Mouse (Mus musculus): ENCODE measurements at regions not wholly inside any gene's neighbourhood (a gene's known extent, or its start where the extent isn't known, plus 50 kb on each side); places are given as distances from the start of the nearest gene placed in this dataset.
"Not testable (repeated sequence)": the region's sequence is repeated elsewhere in the genome, so short reads cannot be mapped to it uniquely, and the experiment has no call there.

DNA sequence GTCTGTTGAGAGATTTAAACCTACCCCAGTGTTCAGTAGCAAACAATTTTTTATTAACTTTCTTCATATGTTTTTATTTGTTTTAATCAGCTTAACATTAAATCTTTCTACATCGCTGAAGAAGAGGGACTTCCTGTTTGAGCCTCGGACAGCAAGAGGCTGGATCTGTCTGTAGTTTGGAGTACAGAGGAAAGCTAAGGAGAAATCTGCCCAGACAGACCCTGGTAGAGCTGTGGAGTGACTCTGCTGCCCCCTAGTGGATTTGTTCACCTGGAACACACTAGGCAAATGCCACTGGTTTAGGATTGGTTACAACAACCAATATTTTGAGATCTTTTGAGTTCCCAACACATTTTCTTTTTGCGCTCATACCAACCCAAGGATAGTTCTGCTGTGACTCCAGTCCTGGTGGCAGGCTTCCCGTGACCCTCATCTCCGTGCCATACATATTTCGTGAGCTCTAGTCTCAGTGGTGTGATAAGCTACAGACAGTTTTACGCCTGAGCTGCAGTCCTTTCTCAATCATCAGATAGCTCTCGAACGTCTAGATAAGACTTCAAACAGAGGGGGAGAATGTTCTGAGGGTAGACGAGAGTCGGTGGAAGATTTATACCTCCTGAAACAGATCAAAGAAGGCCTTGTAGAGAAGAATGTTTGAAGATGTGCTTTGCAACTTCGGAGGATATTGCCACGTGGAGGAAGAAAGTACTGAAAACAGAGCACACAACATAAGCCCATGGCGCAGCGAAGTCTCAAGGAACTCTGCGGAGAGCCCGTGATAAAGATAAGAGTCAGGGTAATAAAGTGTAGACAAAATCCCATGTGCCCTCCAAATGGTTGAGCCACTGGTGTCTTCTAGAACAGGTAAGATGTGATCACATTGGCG is 119.0 kb upstream of the Nabp1 start:
- no peak overlapping the region for H3K27ac ChIP-seq
- H3K36me3 ChIP-seq (ENCODE audit: inconsistent target), result no peaks in the 10 kb centered on the region
- no peak overlapping the region for H3K4me3 ChIP-seq (ENCODE audit: inconsistent target)
- 32% methylated on average over 17 of the region's 18 CpGs for WGBS (ENCODE audit: missing documents)
- H3K79me2 ChIP-seq (ENCODE audit: inconsistent target), result no peaks in the 10 kb centered on the region

DNA sequence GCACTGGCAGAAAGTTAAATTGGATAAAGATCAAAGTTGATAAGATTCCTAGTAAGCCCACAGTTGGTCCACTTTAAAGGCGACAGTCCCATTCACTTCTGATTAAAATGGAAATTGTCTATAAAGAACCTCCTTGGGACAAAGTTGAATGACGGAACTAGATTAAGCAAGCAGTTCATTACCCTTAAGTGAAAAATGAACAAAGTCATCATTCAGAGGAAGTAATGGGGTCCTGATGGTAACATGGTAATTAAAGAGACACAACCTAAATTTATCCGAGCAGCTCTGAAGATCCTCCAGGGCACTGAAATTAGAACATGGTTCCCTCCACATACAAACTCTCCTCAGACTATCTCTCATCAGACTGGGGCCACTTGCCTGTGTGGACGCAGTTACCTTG is 116.4 kb upstream of the Nabp1 start:
- no peaks in the 10 kb centered on the region for H3K79me2 ChIP-seq (ENCODE audit: inconsistent target)
- 37% methylated on average over 4 of the region's 4 CpGs for WGBS (ENCODE audit: missing documents)
- H3K4me3 ChIP-seq (ENCODE audit: inconsistent target), result no peak overlapping the region
- H3K36me3 ChIP-seq (ENCODE audit: inconsistent target), result no peaks in the 10 kb centered on the region
- H3K27ac ChIP-seq, result no peak overlapping the region

GRCm38 (mm10) chr1:51593621-51594441 is 115.6 kb upstream of the Nabp1 start:
- Histone ChIP-seq H3K79me2 (ENCODE audit: inconsistent target) (no peaks in the 10 kb centered on the region), H3K27ac (0 out of 2 replicates have a peak overlapping the region, but pooled peaks have one; percentile 13), H3K36me3 (ENCODE audit: inconsistent target) (no peaks in the 10 kb centered on the region), H3K4me3 (ENCODE audit: inconsistent target) (no peak overlapping the region)
- 45% methylated on average over 10 of the region's 10 CpGs for WGBS (ENCODE audit: missing documents)

DNA sequence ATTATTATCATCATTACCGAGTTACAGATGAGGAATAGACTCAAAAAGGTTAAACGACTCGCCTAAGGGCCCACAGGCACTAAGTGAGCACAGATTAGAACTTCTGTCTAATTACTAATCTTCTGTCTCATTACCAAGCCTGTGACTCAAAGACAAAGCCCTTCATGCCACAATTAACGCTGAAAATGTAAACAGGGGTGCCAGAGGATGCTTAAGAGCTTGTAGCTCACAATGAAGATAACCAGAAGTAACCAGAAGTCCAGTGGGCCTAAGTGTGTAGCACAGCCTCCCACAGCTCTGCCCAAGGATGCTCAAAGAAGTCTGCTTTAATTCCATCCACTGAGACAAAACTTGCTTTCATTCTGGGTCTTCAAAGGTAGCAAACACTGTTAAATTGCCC is 113.7 kb upstream of the Nabp1 start:
- Histone ChIP-seq H3K27ac (no peak overlapping the region), H3K36me3 (ENCODE audit: inconsistent target) (no peaks in the 10 kb centered on the region), H3K4me3 (ENCODE audit: inconsistent target) (no peak overlapping the region), H3K79me2 (ENCODE audit: inconsistent target) (no peaks in the 10 kb centered on the region)
- 81% methylated on average over 4 of the region's 4 CpGs for WGBS (ENCODE audit: missing documents)

DNA sequence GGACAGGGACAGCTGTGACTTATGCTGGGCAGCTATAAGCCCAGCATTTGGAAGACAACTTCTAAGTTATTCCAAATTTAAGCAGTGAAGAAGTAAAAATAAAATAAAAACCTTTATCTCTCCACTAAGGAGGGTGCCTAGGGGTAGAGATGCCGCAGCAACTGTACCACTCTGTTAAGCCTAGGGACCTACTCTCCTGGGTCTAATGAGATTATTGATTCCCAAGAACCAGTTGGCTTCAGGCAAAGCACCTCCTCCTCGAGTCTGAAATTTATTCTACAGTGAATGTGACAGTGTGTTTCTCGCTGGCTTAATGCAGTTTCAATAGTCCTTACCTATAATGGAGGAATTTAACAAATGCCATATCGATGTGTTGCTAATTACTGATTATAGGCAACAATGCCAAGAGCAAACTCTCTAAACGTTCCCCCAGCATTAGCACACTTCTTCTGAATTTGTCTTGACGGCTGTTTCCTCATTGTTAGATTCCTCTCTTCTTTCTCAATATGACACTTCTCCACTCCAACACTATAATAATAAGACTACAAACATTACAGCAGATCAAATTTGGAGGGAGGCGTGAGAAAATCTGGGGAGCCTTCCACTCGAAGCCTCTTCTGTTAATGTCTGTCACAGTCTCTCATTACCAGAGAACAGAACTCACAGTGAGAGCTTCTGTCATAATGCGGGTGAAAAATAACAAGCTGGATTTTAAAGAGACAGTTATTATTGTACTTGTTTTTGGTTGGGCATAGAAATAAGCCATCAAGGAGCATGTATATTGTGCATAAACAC is 112.6 kb upstream of the Nabp1 start:
- 84% methylated on average over 9 of the region's 9 CpGs for WGBS (ENCODE audit: missing documents)
- H3K79me2 ChIP-seq (ENCODE audit: inconsistent target), result no peaks in the 10 kb centered on the region

GRCm38 (mm10) chr1:51584925-51585424 is 106.8 kb upstream of the Nabp1 start:
- 6% methylated on average over 3 of the region's 3 CpGs for WGBS (ENCODE audit: missing documents)
- Histone ChIP-seq H3K27ac (no peak overlapping the region), H3K4me3 (ENCODE audit: inconsistent target) (no peak overlapping the region)

More for the DNA sequence above, 112.6 kb upstream of the Nabp1 start:
- H3K4me3 ChIP-seq (ENCODE audit: inconsistent target), result no peak overlapping the region
- H3K27ac ChIP-seq, result no peak overlapping the region
- no peaks in the 10 kb centered on the region for H3K36me3 ChIP-seq (ENCODE audit: inconsistent target)

GRCm38 (mm10) chr1:51583871-51584270 is 105.6 kb upstream of the Nabp1 start:
- no peaks in the 10 kb centered on the region for H3K36me3 ChIP-seq (ENCODE audit: inconsistent target)
- no peak overlapping the region for H3K4me3 ChIP-seq (ENCODE audit: inconsistent target)
- WGBS (ENCODE audit: missing documents), result 98% methylated on average over 3 of the region's 4 CpGs
- H3K27ac ChIP-seq, result no peak overlapping the region
- H3K79me2 ChIP-seq (ENCODE audit: inconsistent target), result no peaks in the 10 kb centered on the region

More at GRCm38 (mm10) chr1:51584925-51585424, 106.8 kb upstream of the Nabp1 start:
- Histone ChIP-seq H3K79me2 (ENCODE audit: inconsistent target) (no peaks in the 10 kb centered on the region), H3K36me3 (ENCODE audit: inconsistent target) (no peaks in the 10 kb centered on the region)

GRCm38 (mm10) chr1:51580074-51580473 is 101.8 kb upstream of the Nabp1 start:
- no peak overlapping the region for H3K4me3 ChIP-seq (ENCODE audit: inconsistent target)
- no peaks in the 10 kb centered on the region for H3K79me2 ChIP-seq (ENCODE audit: inconsistent target)
- no peaks in the 10 kb centered on the region for H3K36me3 ChIP-seq (ENCODE audit: inconsistent target)
- H3K27ac ChIP-seq, result no peak overlapping the region
- 8% methylated on average over 7 of the region's 7 CpGs for WGBS (ENCODE audit: missing documents)

DNA sequence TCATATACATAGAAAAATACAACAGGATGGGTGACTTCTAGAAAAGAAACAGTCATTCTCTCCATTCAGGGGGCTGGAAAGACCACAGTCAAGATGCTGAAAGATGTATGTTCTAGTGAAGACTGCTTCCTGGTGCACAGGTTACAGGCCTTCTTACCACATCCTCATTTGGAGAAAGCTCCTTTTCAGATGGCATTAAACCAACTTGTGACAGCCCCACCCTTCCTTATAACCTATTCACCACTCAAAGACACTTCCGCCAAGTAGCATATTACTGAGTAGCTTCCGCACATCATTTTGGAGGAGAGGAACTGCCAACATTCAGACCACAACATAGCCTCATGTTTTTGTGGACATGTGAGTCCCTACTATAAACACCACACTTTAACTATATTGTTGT is 99.5 kb upstream of the Nabp1 start:
- Histone ChIP-seq H3K4me3 (ENCODE audit: inconsistent target) (no peak overlapping the region), H3K36me3 (ENCODE audit: inconsistent target) (no peaks in the 10 kb centered on the region), H3K27ac (no peak overlapping the region), H3K79me2 (ENCODE audit: inconsistent target) (no peaks in the 10 kb centered on the region)
- WGBS (ENCODE audit: missing documents), result 50% methylated on average over 2 of the region's 2 CpGs

DNA sequence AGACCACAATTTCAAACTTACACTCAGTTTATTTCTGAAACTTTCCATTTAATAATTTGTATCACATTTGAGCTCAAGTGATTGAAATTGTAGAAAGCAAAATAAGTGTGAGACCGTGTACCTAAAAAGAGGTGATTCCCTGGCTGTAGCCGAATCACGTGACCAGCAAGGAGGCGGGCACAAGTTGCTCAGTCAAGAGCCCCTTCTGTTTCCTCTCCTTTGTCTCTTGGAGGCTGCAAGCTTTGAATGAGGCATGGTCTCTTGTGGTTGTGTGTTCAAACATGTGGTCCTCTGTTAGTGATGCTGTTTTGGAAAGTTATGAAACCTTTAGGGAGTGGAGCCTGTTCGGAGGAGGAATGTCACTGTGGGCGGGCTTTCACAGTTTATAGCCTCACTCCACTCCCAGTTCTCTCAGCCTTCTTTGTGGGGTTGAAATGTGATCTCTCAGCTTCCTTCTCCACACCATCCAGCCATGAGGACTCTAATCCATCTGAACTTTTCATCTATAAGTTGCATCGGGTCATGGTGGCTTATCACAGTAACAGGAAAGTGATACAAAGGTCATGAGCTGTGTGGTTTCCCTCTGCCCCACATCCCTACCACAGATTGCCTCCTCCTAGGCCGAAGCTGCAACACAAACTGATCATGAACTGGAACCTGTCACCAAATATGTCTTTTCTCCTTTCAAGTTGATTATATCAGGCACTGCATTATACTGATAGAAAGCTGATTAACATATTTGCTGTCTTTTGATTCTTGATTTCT is 94.3 kb upstream of the Nabp1 start:
- Histone ChIP-seq H3K4me3 (ENCODE audit: inconsistent target) (no peak overlapping the region), H3K27ac (no peak overlapping the region)
- 74% methylated on average over 8 of the region's 8 CpGs for WGBS (ENCODE audit: missing documents)

GRCm38 (mm10) chr1:51569625-51570024 is 91.4 kb upstream of the Nabp1 start:
- WGBS (ENCODE audit: missing documents), result 83% methylated on average over 4 of the region's 4 CpGs
- Histone ChIP-seq H3K4me3 (ENCODE audit: inconsistent target) (no peak overlapping the region), H3K27ac (no peak overlapping the region), H3K36me3 (ENCODE audit: inconsistent target) (no peaks in the 10 kb centered on the region), H3K79me2 (ENCODE audit: inconsistent target) (no peaks in the 10 kb centered on the region)

More for the DNA sequence above, 94.3 kb upstream of the Nabp1 start:
- no peaks in the 10 kb centered on the region for H3K79me2 ChIP-seq (ENCODE audit: inconsistent target)
- no peaks in the 10 kb centered on the region for H3K36me3 ChIP-seq (ENCODE audit: inconsistent target)

- no peaks in the 10 kb centered on the region for H3K79me2 ChIP-seq (ENCODE audit: inconsistent target)
- H3K4me3 ChIP-seq (ENCODE audit: inconsistent target), result no peak overlapping the region
- no peaks in the 10 kb centered on the region for H3K36me3 ChIP-seq (ENCODE audit: inconsistent target)
- WGBS (ENCODE audit: missing documents), result 68% methylated on average over 7 of the region's 7 CpGs
- H3K27ac ChIP-seq, result no peak overlapping the region
Measured at GRCm38 (mm10) chr1:51566170-51566649, 88.0 kb upstream of the Nabp1 start.

- H3K27ac ChIP-seq; H3K79me2 ChIP-seq (ENCODE audit: inconsistent target); H3K4me3 ChIP-seq (ENCODE audit: inconsistent target); H3K36me3 ChIP-seq (ENCODE audit: inconsistent target): not testable (repeated sequence)
- 100% methylated on average over 1 of the region's 4 CpGs for WGBS (ENCODE audit: missing documents)
Measured at GRCm38 (mm10) chr1:51556616-51557015, 78.4 kb upstream of the Nabp1 start.
